Comparison of ENCODE assay signal across 8 mouse cellular contexts in the genomic region with DNA sequence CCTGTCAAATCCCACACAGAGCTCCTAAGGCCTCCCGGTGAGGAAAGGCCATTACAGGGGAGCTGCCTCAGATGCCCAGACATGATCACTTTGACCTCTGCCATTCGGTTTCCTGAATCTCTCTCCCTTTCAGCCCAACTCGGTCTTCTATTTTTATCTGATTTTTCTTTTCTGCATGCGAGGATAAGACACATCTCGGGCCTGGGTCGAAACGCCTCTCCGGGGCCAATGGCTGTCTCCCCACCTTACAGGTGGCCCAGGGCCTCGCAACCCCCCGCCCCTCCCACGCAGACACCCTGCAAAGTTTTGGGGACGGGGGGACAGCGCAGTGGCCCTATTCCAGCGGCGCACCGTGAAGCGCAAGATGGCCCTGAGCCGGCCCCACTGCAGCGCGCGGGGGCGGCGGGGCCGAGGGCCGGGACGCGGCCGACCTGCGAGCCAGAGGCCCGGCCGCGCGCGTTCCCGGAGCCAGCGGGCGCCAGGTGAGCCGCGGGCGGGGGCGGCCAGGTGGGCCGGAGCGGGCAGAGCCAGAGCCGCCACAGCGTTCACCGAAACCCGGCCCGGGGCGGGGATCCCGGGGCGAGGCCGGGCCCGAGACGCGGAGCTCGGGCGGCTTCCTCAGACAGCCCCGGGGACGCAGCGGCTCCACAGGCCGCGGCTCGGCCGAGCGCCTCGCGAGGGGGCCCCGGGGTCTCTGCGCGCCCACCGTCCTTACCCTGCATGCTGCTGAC. TPM values are rescaled to one million over a fixed set of nuclear protein-coding genes. Genes with fewer than 3 reads are reported as not detected.
DNase-seq lines count a peak whose midpoint lies in the region; ATAC-seq and TF ChIP-seq lines count a peak whose summit lies in the region.

No protein-coding gene starts in this region.

- H3K36me3 ChIP-seq in kidney, adult 2 months (ENCODE audit: control insufficient read depth, insufficient read depth, low read length): no peaks in the 10 kb centered on the region
- H3K36me3 ChIP-seq in C2C12 (ENCODE audit: control insufficient read depth, insufficient read depth): no peaks in the 10 kb centered on the region
- no peaks in the 10 kb centered on the region for H3K36me3 ChIP-seq in forebrain, embryonic 13.5 days (ENCODE audit: poor library complexity, severe bottlenecking)
- no peaks in the 10 kb centered on the region for H3K36me3 ChIP-seq in neural tube, embryonic 14.5 days (ENCODE audit: control insufficient read depth, insufficient read depth, low read length)

- H3K79me2 ChIP-seq in C2C12 (ENCODE audit: control insufficient read depth, insufficient read depth): peaks cover 52% of the 10 kb centered on the region

- H3K27ac ChIP-seq in kidney, adult 2 months (ENCODE audit: insufficient read depth, low read depth, low read length): peak overlapping the region; percentile 35; the same call in 1 of the 2 replicates
- H3K27ac ChIP-seq in forebrain, embryonic 13.5 days: peak overlapping the region; percentile 83
- H3K27ac ChIP-seq in neural tube, embryonic 14.5 days (ENCODE audit: low read depth, low read length): peak overlapping the region; percentile 89

- peak overlapping the region; percentile 82 for H3K4me2 ChIP-seq in forebrain, embryonic 13.5 days
- peak overlapping the region; percentile 78 for H3K4me2 ChIP-seq in neural tube, embryonic 14.5 days (ENCODE audit: low read depth, low read length)

- peak; percentile 90 for ATAC-seq in forebrain, embryonic 13.5 days
- peak; percentile 87 for ATAC-seq in neural tube, embryonic 14.5 days (ENCODE audit: low read depth)

- H3ac ChIP-seq in C2C12 (ENCODE audit: control insufficient read depth, insufficient read length, low read depth): peak overlapping the region; percentile 93

- TF ChIP-seq CTCF in kidney, adult 2 months (conservative IDR thresholded peaks at IDR 0.05; ENCODE audit: insufficient read depth, insufficient read length, low read depth, low read length): no peak
- TF ChIP-seq CTCF in C2C12 (IDR thresholded peaks at IDR 0.05; ENCODE audit: control insufficient read depth, insufficient read depth, insufficient read length): no peak

- no peak for TF ChIP-seq POLR2A in kidney, adult 2 months (IDR thresholded peaks at IDR 0.05; ENCODE audit: low read depth, low read length)

- no peaks in the 10 kb centered on the region for H3K27me3 ChIP-seq in kidney, adult 2 months (replicated peaks; ENCODE audit: control insufficient read depth, insufficient read depth, low read length)
- no peaks in the 10 kb centered on the region for H3K27me3 ChIP-seq in C2C12 (ENCODE audit: control insufficient read depth, insufficient read depth, insufficient read length)
- H3K27me3 ChIP-seq in forebrain, embryonic 13.5 days: no peaks in the 10 kb centered on the region
- H3K27me3 ChIP-seq in neural tube, embryonic 14.5 days (ENCODE audit: control insufficient read depth, insufficient read depth, low read length): no peaks in the 10 kb centered on the region

- DNase-seq in kidney, adult 2 months: no peak
- no peak for DNase-seq in kidney, adult 18-20 months
- DNase-seq in R1 (ENCODE audit: low read depth, low spot score) (peak; percentile 42), liver (peak; percentile 45)
- DNase-seq in c-Kit-positive CD71-positive TER-119-positive erythroid progenitor cells, embryonic 14.5 days (ENCODE audit: low spot score): no peak

- peak overlapping the region; percentile 99 for H3K4me3 ChIP-seq in kidney, adult 2 months (ENCODE audit: insufficient read depth, low read depth, low read length)
- H3K4me3 ChIP-seq in C2C12 (ENCODE audit: insufficient read depth, poor library complexity, severe bottlenecking): peak overlapping the region; percentile 91
- H3K4me3 ChIP-seq in forebrain, embryonic 13.5 days: peak overlapping the region; percentile 96
- H3K4me3 ChIP-seq in neural tube, embryonic 14.5 days (ENCODE audit: low read depth, low read length): peak overlapping the region; percentile 79

- peaks cover 50% of the 10 kb centered on the region for H3K79me3 ChIP-seq in C2C12 (ENCODE audit: low read depth)

- peak overlapping the region; percentile 98 for H3K9ac ChIP-seq in forebrain, embryonic 13.5 days
- H3K9ac ChIP-seq in neural tube, embryonic 14.5 days (replicated peaks; ENCODE audit: low read depth, low read length): peak overlapping the region; percentile 96

- WGBS in kidney, adult 2 months: 2% methylated on average over 70 of the region's 71 CpGs
- under 1% methylated on average over 55 of the region's 71 CpGs for WGBS in forebrain, embryonic 13.5 days
- WGBS in neural tube, embryonic 14.5 days: under 1% methylated on average over 48 of the region's 71 CpGs

- no peaks in the 10 kb centered on the region for H3K9me3 ChIP-seq in forebrain, embryonic 13.5 days (replicated peaks)
- H3K9me3 ChIP-seq in neural tube, embryonic 14.5 days (ENCODE audit: control insufficient read depth, low read length): no peaks in the 10 kb centered on the region

- H3K4me1 ChIP-seq in kidney, adult 2 months (ENCODE audit: control insufficient read depth, insufficient read depth, low read length): no peaks in the 10 kb centered on the region; the same call in 1 of the 2 replicates
- peaks cover 17% of the 10 kb centered on the region for H3K4me1 ChIP-seq in forebrain, embryonic 13.5 days
- H3K4me1 ChIP-seq in neural tube, embryonic 14.5 days (ENCODE audit: control insufficient read depth, insufficient read depth, low read length): peaks cover 15% of the 10 kb centered on the region

TF ChIP-seq in C2C12, 6 proteins besides CTCF, POLR2A, EP300 and RAD21:
- TF ChIP-seq CEBPB (IDR thresholded peaks at IDR 0.05; ENCODE audit: low read depth) (no peak), USF1 (IDR thresholded peaks at IDR 0.05; ENCODE audit: low read depth) (no peak), FOSL1 (IDR thresholded peaks at IDR 0.05; ENCODE audit: insufficient read depth, low read length, poor library complexity, severe bottlenecking) (no peak), MYOD1 (IDR thresholded peaks at IDR 0.05; ENCODE audit: control insufficient read depth, insufficient read length, low read depth) (no peak), MYOG (IDR thresholded peaks at IDR 0.05; ENCODE audit: control insufficient read depth, extremely low read depth, insufficient read length) (no peak), MAX (IDR thresholded peaks at IDR 0.05) (no peak)

RNA-seq across cellular contexts. Expression of a gene that starts 0.5 kb away (rescaled TPM):
- 17.3 and 18.6 TPM in 2 replicates for polyA plus RNA-seq in kidney, adult 2 months (2012; rRNA removed)
- polyA plus RNA-seq in C2C12 (2012; fragmentation: generic; extraction: Trizol): 20.3 TPM
- polyA plus RNA-seq in forebrain, embryonic 13.5 days (2015; fragmentation: Nextera tagmentation; extraction: Ambion mirVana): 65.2 and 72.3 TPM in 2 replicates
- 128 and 135 TPM in 2 replicates for polyA plus RNA-seq in neural tube, embryonic 14.5 days (2014; fragmentation: Nextera tagmentation; extraction: Ambion mirVana)

RNA-seq across cellular contexts. Expression of a gene that starts 19.4 kb away (rescaled TPM):
- 3.1 TPM in 2 replicates for polyA plus RNA-seq in kidney, adult 2 months (2012; rRNA removed)
- 5.6 TPM for polyA plus RNA-seq in C2C12 (2012; fragmentation: generic; extraction: Trizol)
- polyA plus RNA-seq in forebrain, embryonic 13.5 days (2015; fragmentation: Nextera tagmentation; extraction: Ambion mirVana): 19.3 and 20.3 TPM in 2 replicates
- polyA plus RNA-seq in neural tube, embryonic 14.5 days (2014; fragmentation: Nextera tagmentation; extraction: Ambion mirVana): 17.7 and 18.9 TPM in 2 replicates

Comparison
In these comparisons a context has a peak if more than half of its experiments do, and no peak if none do; other contexts are left out.
1. DNase-seq: peak in R1 (single experiment) and liver (single experiment); none in kidney, adult 2 months (single experiment), kidney, adult 18-20 months (single experiment) and c-Kit-positive CD71-positive TER-119-positive erythroid progenitor cells, embryonic 14.5 days (single experiment).
2. H3K27ac ChIP-seq: peak in every context shown above with its lines; median percentile 89 in neural tube, embryonic 14.5 days; 83 in forebrain, embryonic 13.5 days; 35 in kidney, adult 2 months.
3. Peak in every context shown above with its lines, with median percentiles within 50 percentile points of each other: H3K4me3 ChIP-seq.